Mouse (Mus musculus) left cerebral cortex, postnatal 25 days (tissue): ENCODE data around the gene Epha2. TPM values are rescaled to one million over a fixed set of nuclear protein-coding genes. Genes with fewer than 3 reads are reported as not detected.

Experiments used
- DNase-seq, 2 experiments: peaks; one replicate each; pipeline ENCODE4 v3.0.0; 2022; ENCODE audit warnings: low spot score in 2 of 2, mixed read lengths in 1 of 2
- intact Hi-C: fragments of 180-260 bp; cut with DNase I; formaldehyde crosslinking; loops from one replicate; pipeline ENCODE4 v1.15.1; 2025
- total RNA-seq, 2 experiments: library from RNA; stranded (reverse); gene quantifications; 2 replicates each; pipeline ENCODE4 v1.2.3; 2021

Epha2 gene
- total RNA-seq, 2 experiments from 2014 or later: 0.82 to 1.2 TPM

DNA sequence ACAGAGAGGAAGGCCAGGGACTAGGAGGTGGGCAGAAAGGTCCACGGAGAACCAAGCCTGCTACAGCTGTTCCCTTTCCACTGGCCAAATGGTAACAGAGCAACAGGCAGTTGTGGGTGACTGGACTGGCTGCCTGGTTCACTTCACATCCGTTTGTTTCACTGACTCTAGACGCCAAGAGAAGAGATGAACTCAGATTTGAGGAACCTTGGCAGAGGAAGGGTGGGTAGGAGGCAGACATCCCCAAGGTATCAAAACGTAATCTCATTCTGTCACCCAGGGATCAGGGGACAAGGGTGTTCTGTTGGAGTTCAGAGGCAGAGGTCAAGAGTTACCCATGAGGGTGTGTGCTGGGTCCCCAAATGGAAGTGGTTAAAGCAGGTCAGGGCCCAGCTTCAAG lies 844 bp upstream of the Epha2 start:
- intact Hi-C loops: no loop called here
- no peak for DNase-seq

GRCm38 (mm10) chr4:141301591-141302427 lies 769 bp downstream of the Epha2 start:
- no peak for DNase-seq
- intact Hi-C loops: no loop called here

DNA sequence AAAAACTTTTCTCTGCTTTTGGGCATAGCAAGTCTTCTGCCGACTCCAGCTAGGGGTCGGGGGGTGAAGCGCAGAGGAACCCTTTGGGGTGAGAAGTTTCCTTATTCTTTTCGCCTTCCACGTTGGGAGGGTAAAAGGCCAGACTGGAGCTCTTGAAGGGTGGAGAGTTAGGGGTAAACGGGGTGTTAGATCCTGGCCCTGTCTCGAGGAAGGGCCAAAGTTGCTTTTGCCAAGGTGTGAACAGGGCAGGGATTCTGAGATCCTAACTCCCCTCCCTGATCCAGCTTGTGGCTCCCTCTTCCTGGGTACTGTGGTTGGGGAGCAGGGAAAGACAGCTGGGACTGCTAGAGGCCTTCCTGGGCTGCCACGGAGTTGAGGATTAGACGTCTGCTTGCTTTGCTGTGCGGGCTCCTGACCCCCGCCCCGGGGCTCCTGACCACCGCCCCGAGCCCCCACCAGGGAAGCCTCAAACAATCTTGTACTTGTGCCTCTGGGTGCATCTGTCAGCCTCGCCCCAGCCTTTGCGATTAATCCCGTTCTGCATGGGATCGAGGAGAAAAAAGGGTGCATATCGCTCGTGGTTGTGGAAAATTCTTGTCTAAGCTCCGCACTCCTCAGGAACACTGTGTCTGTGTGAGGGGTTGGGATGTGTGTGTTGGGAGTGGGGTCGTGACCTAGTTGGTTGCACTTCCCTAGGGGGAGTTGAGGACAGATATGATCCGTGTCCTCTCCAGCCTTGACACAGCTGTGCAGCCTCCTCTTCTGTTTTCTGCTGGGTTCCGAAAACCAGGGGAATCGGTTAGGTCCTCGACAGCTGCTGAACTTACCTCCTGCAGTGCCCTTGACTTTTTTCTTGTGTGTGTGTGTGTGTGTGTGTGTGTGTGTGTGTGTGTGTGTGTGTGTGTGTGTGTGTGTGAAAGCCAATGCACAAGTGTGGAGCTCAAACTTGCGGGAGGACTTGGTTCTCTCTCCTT lies 1.7 kb downstream of the Epha2 start:
- intact Hi-C loops: no loop called here
- no peak for DNase-seq

DNA sequence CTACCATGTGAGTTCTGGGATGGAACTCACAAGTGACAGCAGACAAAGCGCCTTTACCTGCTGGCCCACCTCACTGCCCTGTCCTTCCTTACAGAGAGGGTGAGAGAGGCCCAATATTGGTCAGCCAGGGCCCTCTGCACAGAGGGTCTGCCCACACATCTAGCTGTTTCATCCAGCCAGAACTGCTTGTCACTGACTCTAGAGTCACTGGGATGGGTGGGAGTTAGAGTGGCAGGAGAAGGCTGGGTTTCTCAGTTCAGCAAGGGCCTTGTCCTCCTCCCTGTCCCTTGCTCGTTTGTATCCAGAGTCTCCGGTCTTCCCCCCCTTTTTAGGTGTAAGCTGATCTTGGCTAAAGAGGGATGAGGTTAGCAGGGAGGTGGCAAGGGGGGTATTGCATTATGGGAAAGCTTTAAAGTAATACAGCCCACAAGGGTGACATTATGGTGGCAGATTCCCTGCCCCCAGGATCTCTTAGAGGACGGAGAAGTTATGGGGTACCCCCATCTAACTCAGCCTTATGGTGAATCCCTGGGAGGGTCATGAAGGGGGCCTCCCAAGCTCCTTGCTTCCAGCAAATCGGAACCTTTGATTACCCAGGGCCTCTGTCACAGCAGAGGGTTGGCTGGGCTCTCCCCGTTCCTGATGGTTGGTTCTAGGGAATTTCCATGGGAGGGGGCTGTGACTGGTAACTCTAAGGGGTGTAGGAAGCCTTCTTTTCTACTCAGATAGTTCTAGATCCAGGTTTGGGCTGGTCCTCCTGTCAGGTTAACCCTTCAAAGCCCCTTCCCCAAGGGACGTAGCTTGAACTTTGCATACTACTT lies 2.6 kb downstream of the Epha2 start:
- intact Hi-C loops: no loop called here
- no peak for DNase-seq

GRCm38 (mm10) chr4:141304223-141304611 lies 3.2 kb downstream of the Epha2 start:
- intact Hi-C loops: no loop called here
- no peak for DNase-seq

DNA sequence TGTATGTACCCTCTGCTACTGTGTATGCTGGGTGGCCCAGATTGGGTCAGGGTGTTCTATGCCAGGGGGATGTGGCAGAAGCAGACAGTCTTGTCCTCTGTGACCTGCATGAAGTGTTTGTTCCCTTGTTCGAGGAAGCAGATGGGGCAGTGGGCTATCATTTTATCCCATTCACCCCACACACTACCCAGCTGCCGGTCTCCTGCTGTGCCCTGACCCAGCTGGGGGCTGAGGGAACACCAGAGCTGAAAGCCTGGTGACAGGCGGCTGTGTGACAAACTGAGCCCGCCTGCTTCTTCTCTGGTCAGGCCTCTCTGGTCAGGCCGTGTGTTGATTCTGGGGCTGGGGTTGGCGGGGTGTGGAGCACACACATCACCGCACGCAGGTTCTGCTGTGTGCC lies 5.0 kb downstream of the Epha2 start:
- DNase-seq: no peak
- intact Hi-C loops: no loop called here

- intact Hi-C loops: no loop called here
- no peak for DNase-seq
Measured at GRCm38 (mm10) chr4:141308381-141308780, 7.3 kb downstream of the Epha2 start.

DNA sequence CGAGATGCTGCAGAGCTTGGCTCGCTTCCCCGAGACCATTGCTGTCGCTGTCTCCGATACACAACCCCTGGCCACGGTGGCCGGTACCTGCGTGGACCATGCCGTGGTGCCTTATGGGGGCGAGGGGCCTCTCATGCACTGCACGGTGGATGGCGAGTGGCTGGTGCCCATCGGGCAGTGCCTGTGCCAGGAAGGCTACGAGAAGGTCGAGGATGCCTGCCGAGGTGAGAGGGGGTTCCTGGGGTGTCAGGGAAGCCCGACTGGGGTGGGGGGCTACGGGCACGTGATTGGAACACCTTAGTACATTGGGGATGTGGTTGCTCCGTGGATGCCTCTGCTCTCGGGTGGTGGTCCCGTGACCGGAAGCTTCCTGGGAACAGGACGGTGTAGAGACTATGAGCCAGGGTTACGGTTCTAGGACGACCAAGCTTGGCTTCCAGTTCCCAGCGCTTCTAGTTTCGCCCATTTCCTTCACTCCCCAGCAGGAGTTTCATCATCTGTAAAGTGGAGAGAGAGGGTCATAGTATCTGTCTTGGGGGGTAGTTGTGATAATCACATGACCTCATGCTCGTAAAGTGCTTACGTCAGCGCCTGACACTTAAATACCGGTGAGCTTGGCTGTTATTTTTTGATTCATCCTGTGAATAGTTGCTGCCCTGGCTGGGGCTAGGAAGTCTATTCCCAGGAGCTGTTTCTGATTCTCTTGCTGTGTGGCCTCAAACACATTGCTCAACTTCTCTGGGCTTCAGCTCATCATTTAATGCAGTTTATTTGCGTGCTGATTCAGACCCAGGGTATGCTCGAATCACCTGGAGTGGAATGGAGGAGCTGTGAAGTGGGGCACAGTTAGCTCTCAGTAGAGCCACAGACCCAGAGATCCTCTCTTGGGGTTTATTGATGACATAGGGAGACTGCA lies 8.1 kb downstream of the Epha2 start:
- DNase-seq: no peak
- intact Hi-C loops: no loop called here

GRCm38 (mm10) chr4:141309773-141310145 lies 8.7 kb downstream of the Epha2 start:
- intact Hi-C loops: no loop called here
- no peak for DNase-seq

- no peak for DNase-seq
- intact Hi-C loops: no loop called here
Measured at GRCm38 (mm10) chr4:141310191-141310606, 9.2 kb downstream of the Epha2 start.

GRCm38 (mm10) chr4:141311078-141311477 lies 10.0 kb downstream of the Epha2 start:
- intact Hi-C loops: no loop called here
- peak in 1 of 2 experiments; percentile 29 for DNase-seq

- intact Hi-C loops: no loop called here
- no peak for DNase-seq
Measured at GRCm38 (mm10) chr4:141311506-141311905, 10.5 kb downstream of the Epha2 start.

DNA sequence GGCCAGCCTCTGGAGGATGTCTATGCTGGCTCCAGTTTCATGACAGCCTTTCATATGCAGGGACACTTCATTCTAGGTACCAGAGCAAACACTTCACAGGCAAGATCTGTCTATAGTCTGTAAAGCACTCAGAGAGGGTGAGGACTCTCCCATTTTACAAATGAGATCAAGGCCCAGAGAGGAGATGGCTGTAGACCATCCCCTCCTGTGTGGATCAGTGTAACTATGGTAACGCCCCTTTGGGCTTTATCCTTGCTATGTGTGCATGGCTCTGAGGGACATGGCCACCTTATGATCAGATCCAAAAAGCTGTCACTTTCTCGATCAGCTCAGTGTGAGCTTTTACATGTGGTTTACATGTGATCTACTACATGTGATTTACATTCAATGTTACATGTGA lies 10.9 kb downstream of the Epha2 start:
- intact Hi-C loops: no loop called here
- DNase-seq: no peak

DNA sequence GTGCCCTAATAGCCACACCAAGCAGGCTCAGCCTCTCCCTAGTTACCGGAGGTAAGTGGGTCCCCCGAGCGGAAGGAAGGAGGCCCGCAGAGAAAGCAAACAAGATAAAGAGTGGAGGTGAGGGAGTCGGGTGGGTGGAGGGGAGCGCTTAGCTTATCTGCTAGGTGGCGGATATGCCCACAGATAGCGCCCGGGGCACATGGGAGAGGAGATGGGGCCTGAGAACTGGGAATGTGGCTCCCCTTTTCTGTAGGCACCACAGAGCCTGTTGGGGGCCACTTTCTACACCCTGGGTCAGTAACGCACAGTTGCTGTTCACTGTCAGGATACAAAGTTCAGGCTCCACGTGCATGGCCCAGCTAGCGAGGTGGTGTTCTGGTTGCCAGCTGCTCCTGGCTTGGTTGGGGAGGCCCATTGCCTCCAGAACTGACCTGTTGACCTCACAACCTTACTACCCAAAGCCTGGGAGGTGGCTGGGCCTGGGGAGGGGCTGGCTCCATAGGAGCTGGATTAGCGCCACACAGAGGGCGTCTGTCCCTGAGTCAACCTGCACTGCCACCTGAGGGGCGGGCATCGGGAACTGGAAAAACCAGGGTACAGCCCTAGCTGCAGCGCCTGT lies 11.6 kb downstream of the Epha2 start:
- DNase-seq: no peak
- intact Hi-C loops: no loop called here

GRCm38 (mm10) chr4:141313481-141313880 lies 12.4 kb downstream of the Epha2 start:
- intact Hi-C loops: no loop called here
- peak in 1 of 2 experiments; percentile 23 for DNase-seq

GRCm38 (mm10) chr4:141313924-141314323 lies 12.9 kb downstream of the Epha2 start:
- DNase-seq: no peak
- intact Hi-C loops: no loop called here

GRCm38 (mm10) chr4:141314745-141315144 lies 13.7 kb downstream of the Epha2 start:
- DNase-seq: no peak
- intact Hi-C loops: no loop called here

- intact Hi-C loops: no loop called here
- no peak for DNase-seq
Measured at GRCm38 (mm10) chr4:141316023-141316422, 15.0 kb downstream of the Epha2 start.
